Mouse (Mus musculus): ENCODE measurements around the gene Mfap2.

Mfap2 gene

GRCm38 (mm10) chr4:140988706-140989290, 21.4 kb upstream of the Mfap2 start:
- no peak for DNase-seq

GRCm38 (mm10) chr4:140989447-140989846, 20.8 kb upstream of the Mfap2 start:
- DNase-seq = no peak

GRCm38 (mm10) chr4:140992215-140992614, 18.0 kb upstream of the Mfap2 start:
- DNase-seq = no peak

- DNase-seq = no peak
These were observed 16.4 kb upstream of the Mfap2 start for GRCm38 (mm10) chr4:140993846-140994245.

GRCm38 (mm10) chr4:140995811-140996210, 14.4 kb upstream of the Mfap2 start:
- no peak for DNase-seq

- no peak for DNase-seq
These were observed 13.4 kb upstream of the Mfap2 start for GRCm38 (mm10) chr4:140996812-140997211.

- DNase-seq = no peak
These were observed 4.2 kb upstream of the Mfap2 start for GRCm38 (mm10) chr4:141005983-141006382.

GRCm38 (mm10) chr4:141008028-141008427, 2.2 kb upstream of the Mfap2 start:
- DNase-seq = no peak

- DNase-seq = peak; percentile 91
These were observed 308 bp downstream of the Mfap2 start for GRCm38 (mm10) chr4:141010526-141010925.

- peak; percentile 82 for DNase-seq
These were observed 767 bp downstream of the Mfap2 start for GRCm38 (mm10) chr4:141010941-141011429.

- no peak for DNase-seq
These were observed 1.5 kb downstream of the Mfap2 start for GRCm38 (mm10) chr4:141011556-141012328.

GRCm38 (mm10) chr4:141012558-141012957, 2.3 kb downstream of the Mfap2 start:
- no peak for DNase-seq

- no peak for DNase-seq
These were observed 3.9 kb downstream of the Mfap2 start for GRCm38 (mm10) chr4:141014114-141014513.

- DNase-seq = no peak
These were observed 4.6 kb downstream of the Mfap2 start for GRCm38 (mm10) chr4:141014856-141015255.

GRCm38 (mm10) chr4:141015356-141015755, 5.1 kb downstream of the Mfap2 start:
- no peak for DNase-seq

GRCm38 (mm10) chr4:141016311-141016710, 6.1 kb downstream of the Mfap2 start:
- no peak for DNase-seq

GRCm38 (mm10) chr4:141017657-141018436, 7.6 kb downstream of the Mfap2 start:
- no peak for DNase-seq

- no peak for DNase-seq
These were observed 10.0 kb downstream of the Mfap2 start for GRCm38 (mm10) chr4:141020220-141020619.

GRCm38 (mm10) chr4:141020811-141021613, 10.8 kb downstream of the Mfap2 start:
- peak; percentile 76 for DNase-seq

GRCm38 (mm10) chr4:141021614-141021929, 11.4 kb downstream of the Mfap2 start:
- DNase-seq = no peak

GRCm38 (mm10) chr4:141024052-141024451, 13.8 kb downstream of the Mfap2 start:
- DNase-seq = no peak

- DNase-seq = no peak
These were observed 14.8 kb downstream of the Mfap2 start for GRCm38 (mm10) chr4:141024992-141025391.

Data from embryo, embryonic 11 days (tissue).